Comparison of ENCODE assay signal across 11 mouse cellular contexts in the genomic region with DNA sequence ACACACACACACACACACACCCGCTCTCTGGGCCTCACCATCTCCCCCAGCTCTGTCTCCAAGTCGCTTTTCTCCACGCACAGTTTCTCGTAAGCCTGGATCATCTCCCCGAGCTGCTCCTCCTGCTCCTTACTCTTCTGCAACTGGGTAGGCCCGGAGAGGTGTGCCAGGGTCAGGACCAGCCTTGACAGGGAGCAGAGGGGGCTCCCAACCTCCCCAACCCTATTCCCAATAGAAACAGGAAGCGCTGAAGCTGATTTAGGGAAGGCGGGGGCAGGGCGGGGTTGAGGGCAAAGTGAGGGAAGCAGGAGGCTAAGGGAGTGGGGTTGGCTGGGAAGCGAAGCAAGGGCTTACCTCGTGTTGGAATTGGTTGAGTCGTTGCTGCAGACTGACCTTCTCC. TPM values are rescaled to one million over a fixed set of nuclear protein-coding genes. Genes with fewer than 3 reads are reported as not detected.
DNase-seq lines count a peak whose midpoint lies in the region; ATAC-seq lines count a peak whose summit lies in the region.
"Had no signal": no experiment of that assay in that cellular context is flagged by ENCODE, and none has a peak within 500 bp of the region (broad histone marks: within the 10 kb centered on the region; RNA-seq: fewer than 3 reads in every experiment).

No protein-coding gene starts in this region.

- H3K36me3 ChIP-seq in kidney, embryonic 14.5 days (ENCODE audit: control insufficient read depth, insufficient read depth, low read length), result peaks cover 8% of the 10 kb centered on the region
- peaks cover 54% of the 10 kb centered on the region for H3K36me3 ChIP-seq in embryonic facial prominence, embryonic 13.5 days
- peaks cover 11% of the 10 kb centered on the region; the same call in 1 of the 2 replicates for H3K36me3 ChIP-seq in intestine, embryonic 14.5 days (ENCODE audit: control insufficient read depth, insufficient read depth, low read length)
- peaks cover 30% of the 10 kb centered on the region for H3K36me3 ChIP-seq in midbrain, embryonic 14.5 days (ENCODE audit: control insufficient read depth, insufficient read depth, low read length)

- no peaks in the 10 kb centered on the region for H3K9me3 ChIP-seq in kidney, embryonic 14.5 days (ENCODE audit: control insufficient read depth, low read length)
- H3K9me3 ChIP-seq in embryonic facial prominence, embryonic 13.5 days, result no peaks in the 10 kb centered on the region
- H3K9me3 ChIP-seq in intestine, embryonic 14.5 days (ENCODE audit: control insufficient read depth, low read length), result no peaks in the 10 kb centered on the region
- no peaks in the 10 kb centered on the region for H3K9me3 ChIP-seq in midbrain, embryonic 14.5 days (ENCODE audit: control insufficient read depth, low read length)

- no peak overlapping the region for H3K27ac ChIP-seq in kidney, embryonic 14.5 days (ENCODE audit: low read depth, low read length)
- H3K27ac ChIP-seq in embryonic facial prominence, embryonic 13.5 days, result no peak overlapping the region
- H3K27ac ChIP-seq in intestine, embryonic 14.5 days (ENCODE audit: low read depth), result no peak overlapping the region
- H3K27ac ChIP-seq in midbrain, embryonic 14.5 days (replicated peaks; ENCODE audit: low read depth, low read length), result no peak overlapping the region

- DNase-seq in kidney, adult 18-20 months, result no peak
- DNase-seq in intestine, embryonic 14.5 days (ENCODE audit: low spot score), result no peak
- DNase-seq in midbrain, embryonic 14.5 days, result no peak
- DNase-seq in c-Kit-positive CD71-positive TER-119-positive erythroid progenitor cells, embryonic 14.5 days (ENCODE audit: low spot score), result no peak
- no peak for DNase-seq in left cerebral cortex, adult 18-20 months (ENCODE audit: low spot score in 2 of 2)
- DNase-seq in layer of hippocampus, adult 11-12 months (ENCODE audit: low spot score), result no peak
- DNase-seq: cerebellum, adult 9-11 months had no signal

- ATAC-seq in kidney, embryonic 14.5 days (ENCODE audit: low FRiP score, low TSS enrichment), result no peak
- ATAC-seq in embryonic facial prominence, embryonic 13.5 days (ENCODE audit: insufficient number of reproducible peaks, insufficient read depth, low FRiP score, low TSS enrichment, low read depth), result no peak
- ATAC-seq in intestine, embryonic 14.5 days (replicated peaks; ENCODE audit: low FRiP score, low TSS enrichment, low read depth), result no peak
- no peak for ATAC-seq in midbrain, embryonic 14.5 days (ENCODE audit: low FRiP score, low TSS enrichment)

- H3K9ac ChIP-seq in kidney, embryonic 14.5 days (ENCODE audit: low read depth, low read length), result peak overlapping the region; percentile 85; the same call in 1 of the 2 replicates
- H3K9ac ChIP-seq in embryonic facial prominence, embryonic 13.5 days, result 0 out of 2 replicates have a peak overlapping the region, but pooled peaks have one; percentile 83
- no peak overlapping the region for H3K9ac ChIP-seq in intestine, embryonic 14.5 days (ENCODE audit: low read length)
- no peak overlapping the region for H3K9ac ChIP-seq in midbrain, embryonic 14.5 days (replicated peaks; ENCODE audit: low read length)

- peak overlapping the region; percentile 66 for H3K4me3 ChIP-seq in kidney, embryonic 14.5 days (ENCODE audit: low read length)
- H3K4me3 ChIP-seq in embryonic facial prominence, embryonic 13.5 days, result no peak overlapping the region
- H3K4me3 ChIP-seq in intestine, embryonic 14.5 days (ENCODE audit: low read depth, low read length), result no peak overlapping the region
- H3K4me3 ChIP-seq in midbrain, embryonic 14.5 days (replicated peaks; ENCODE audit: low read depth, low read length), result no peak overlapping the region
- H3K4me3 ChIP-seq: myocyte had no signal

- WGBS in kidney, embryonic 14.5 days, result 27% methylated on average over 12 of the region's 12 CpGs
- WGBS in embryonic facial prominence, embryonic 13.5 days, result 33% methylated on average over 12 of the region's 12 CpGs
- 29% methylated on average over 12 of the region's 12 CpGs for WGBS in intestine, embryonic 14.5 days
- 41% methylated on average over 12 of the region's 12 CpGs for WGBS in midbrain, embryonic 14.5 days

- H3K27me3 ChIP-seq in kidney, embryonic 14.5 days (ENCODE audit: control insufficient read depth, insufficient read depth, low read length), result no peaks in the 10 kb centered on the region
- no peaks in the 10 kb centered on the region; the same call in 1 of the 2 replicates for H3K27me3 ChIP-seq in embryonic facial prominence, embryonic 13.5 days
- H3K27me3 ChIP-seq in intestine, embryonic 14.5 days (replicated peaks; ENCODE audit: control insufficient read depth, insufficient read depth, low read length), result no peaks in the 10 kb centered on the region
- H3K27me3 ChIP-seq in midbrain, embryonic 14.5 days (ENCODE audit: control insufficient read depth, insufficient read depth, low read length), result no peaks in the 10 kb centered on the region

- H3K4me1 ChIP-seq in kidney, embryonic 14.5 days (ENCODE audit: control insufficient read depth, insufficient read depth, low read length), result peaks cover 25% of the 10 kb centered on the region
- H3K4me1 ChIP-seq in embryonic facial prominence, embryonic 13.5 days, result peaks cover 48% of the 10 kb centered on the region
- H3K4me1 ChIP-seq in intestine, embryonic 14.5 days (replicated peaks; ENCODE audit: control insufficient read depth, insufficient read depth, low read length), result peaks cover 26% of the 10 kb centered on the region
- peaks cover 21% of the 10 kb centered on the region for H3K4me1 ChIP-seq in midbrain, embryonic 14.5 days (ENCODE audit: control insufficient read depth, insufficient read depth, low read length)

- H3K4me2 ChIP-seq in kidney, embryonic 14.5 days (replicated peaks; ENCODE audit: low read depth, low read length), result peak overlapping the region; percentile 93
- H3K4me2 ChIP-seq in embryonic facial prominence, embryonic 13.5 days, result peak overlapping the region; percentile 83
- peak overlapping the region; percentile 87 for H3K4me2 ChIP-seq in intestine, embryonic 14.5 days (ENCODE audit: low read length)
- peak overlapping the region; percentile 77; the same call in 1 of the 2 replicates for H3K4me2 ChIP-seq in midbrain, embryonic 14.5 days (ENCODE audit: low read length)

RNA-seq across cellular contexts. Expression of a gene that starts 2.7 kb away (rescaled TPM):
- 6.0 and 6.8 TPM in 2 replicates for polyA plus RNA-seq in kidney, embryonic 14.5 days (2014; fragmentation: Nextera tagmentation; extraction: Ambion mirVana)
- polyA plus RNA-seq in embryonic facial prominence, embryonic 13.5 days (2015; fragmentation: Nextera tagmentation; extraction: Ambion mirVana), result 7.8 and 8.5 TPM in 2 replicates
- 3.2 and 3.9 TPM in 2 replicates for polyA plus RNA-seq in intestine, embryonic 14.5 days (2014; fragmentation: Nextera tagmentation; extraction: Ambion mirVana)
- 9.1 and 9.2 TPM in 2 replicates for polyA plus RNA-seq in midbrain, embryonic 14.5 days (2014; fragmentation: Nextera tagmentation; extraction: Ambion mirVana)
- total RNA-seq in left cerebral cortex, adult 18-20 months (2021), result 10 to 100 TPM; 54.8 to 58.4 TPM

RNA-seq across cellular contexts. Expression of a gene that starts 33.5 kb away (rescaled TPM):
- 0.07 TPM in 1 of 2 replicates, not detected in the other for polyA plus RNA-seq in kidney, embryonic 14.5 days (2014; fragmentation: Nextera tagmentation; extraction: Ambion mirVana)
- polyA plus RNA-seq in embryonic facial prominence, embryonic 13.5 days (2015; fragmentation: Nextera tagmentation; extraction: Ambion mirVana), result 0.08 and 0.10 TPM in 2 replicates
- 0.07 TPM in 1 of 2 replicates, not detected in the other for polyA plus RNA-seq in intestine, embryonic 14.5 days (2014; fragmentation: Nextera tagmentation; extraction: Ambion mirVana)
- polyA plus RNA-seq in midbrain, embryonic 14.5 days (2014; fragmentation: Nextera tagmentation; extraction: Ambion mirVana), result 0.13 TPM in 1 of 2 replicates, not detected in the other
- under 1 TPM in 1 of 2 experiments, not detected in 1; 0.21 TPM for total RNA-seq in left cerebral cortex, adult 18-20 months (2021)
- total RNA-seq: MEL had no signal
- polyA plus RNA-seq: myocyte had no signal

RNA-seq across cellular contexts. Expression of a gene that starts 39.1 kb away (rescaled TPM):
- 60.0 and 84.3 TPM in 2 replicates for polyA plus RNA-seq in kidney, embryonic 14.5 days (2014; fragmentation: Nextera tagmentation; extraction: Ambion mirVana)
- 59.7 and 62.6 TPM in 2 replicates for polyA plus RNA-seq in embryonic facial prominence, embryonic 13.5 days (2015; fragmentation: Nextera tagmentation; extraction: Ambion mirVana)
- polyA plus RNA-seq in intestine, embryonic 14.5 days (2014; fragmentation: Nextera tagmentation; extraction: Ambion mirVana), result 79.9 and 86.0 TPM in 2 replicates
- 33.8 and 48.6 TPM in 2 replicates for polyA plus RNA-seq in midbrain, embryonic 14.5 days (2014; fragmentation: Nextera tagmentation; extraction: Ambion mirVana)
- total RNA-seq in left cerebral cortex, adult 18-20 months (2021), result 100 to 1,000 TPM; 118 to 121 TPM

Comparison
In these comparisons a context has a peak if more than half of its experiments do, and no peak if none do; other contexts are left out.
1. H3K9ac ChIP-seq: peak in kidney, embryonic 14.5 days (single experiment) and embryonic facial prominence, embryonic 13.5 days (single experiment); none in intestine, embryonic 14.5 days (single experiment) and midbrain, embryonic 14.5 days (single experiment).
2. Peak in every context shown above with its lines, with median percentiles within 50 percentile points of each other: H3K4me2 ChIP-seq.